Mouse (Mus musculus): ENCODE data around the gene Rpl27a.

DNA sequence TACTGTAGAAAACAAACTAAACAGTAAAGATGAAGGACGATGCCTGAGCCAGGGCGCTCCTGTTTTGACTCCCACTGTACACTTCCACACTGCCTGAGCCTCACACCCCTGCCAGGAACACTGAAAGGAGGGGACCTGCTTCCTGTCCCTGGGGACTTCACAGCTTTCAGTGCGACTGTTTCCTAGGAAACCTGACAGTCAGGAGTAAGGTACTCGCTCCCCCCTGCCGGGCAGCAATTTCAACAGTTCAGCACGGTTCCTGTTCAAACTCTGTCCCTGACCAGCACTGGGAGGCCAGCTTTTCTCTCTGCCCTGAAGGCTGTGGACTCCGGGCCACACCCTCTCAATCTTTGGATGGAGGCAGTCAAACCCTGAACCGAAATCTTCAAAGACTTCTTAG is 11.8 kb upstream of the Rpl27a start:
- TF ChIP-seq POLR2A (IDR thresholded peaks at IDR 0.05; ENCODE audit: borderline replicate concordance, control insufficient read depth, low read depth, low read length) = no peak
- TF ChIP-seq CTCF (IDR thresholded peaks at IDR 0.05; ENCODE audit: control insufficient read depth, insufficient read depth, low read length) = no peak

Data from bone marrow, adult 2 months (tissue).